Mouse (Mus musculus): ENCODE measurements around the gene Vti1b. TPM values are rescaled to one million over a fixed set of nuclear protein-coding genes. Genes with fewer than 3 reads are reported as not detected.
"Not testable (repeated sequence)": the region's sequence is repeated elsewhere in the genome, so short reads cannot be mapped to it uniquely, and the experiment has no call there.

Gene Vti1b
- total RNA-seq (2021) = 100 to 1,000 TPM; 121 to 134 TPM
- long read RNA-seq, experiment 1, transcript Vti1b-201 (6 exons, 1,490 nt) = major isoform, 59 of 69 reads
- long read RNA-seq, experiment 1, partial matches to known transcripts = 2 of 69 reads
- long read RNA-seq, experiment 1, other reads (novel, unspliced or antisense) = 6 of 69 reads
- long read RNA-seq, experiment 2, transcript Vti1b-201 (6 exons, 1,490 nt) = major isoform, 150 of 169 reads
- long read RNA-seq, experiment 2, partial matches to known transcripts = 8 of 169 reads
- long read RNA-seq, experiment 2, other reads (novel, unspliced or antisense) = 8 of 169 reads

DNA sequence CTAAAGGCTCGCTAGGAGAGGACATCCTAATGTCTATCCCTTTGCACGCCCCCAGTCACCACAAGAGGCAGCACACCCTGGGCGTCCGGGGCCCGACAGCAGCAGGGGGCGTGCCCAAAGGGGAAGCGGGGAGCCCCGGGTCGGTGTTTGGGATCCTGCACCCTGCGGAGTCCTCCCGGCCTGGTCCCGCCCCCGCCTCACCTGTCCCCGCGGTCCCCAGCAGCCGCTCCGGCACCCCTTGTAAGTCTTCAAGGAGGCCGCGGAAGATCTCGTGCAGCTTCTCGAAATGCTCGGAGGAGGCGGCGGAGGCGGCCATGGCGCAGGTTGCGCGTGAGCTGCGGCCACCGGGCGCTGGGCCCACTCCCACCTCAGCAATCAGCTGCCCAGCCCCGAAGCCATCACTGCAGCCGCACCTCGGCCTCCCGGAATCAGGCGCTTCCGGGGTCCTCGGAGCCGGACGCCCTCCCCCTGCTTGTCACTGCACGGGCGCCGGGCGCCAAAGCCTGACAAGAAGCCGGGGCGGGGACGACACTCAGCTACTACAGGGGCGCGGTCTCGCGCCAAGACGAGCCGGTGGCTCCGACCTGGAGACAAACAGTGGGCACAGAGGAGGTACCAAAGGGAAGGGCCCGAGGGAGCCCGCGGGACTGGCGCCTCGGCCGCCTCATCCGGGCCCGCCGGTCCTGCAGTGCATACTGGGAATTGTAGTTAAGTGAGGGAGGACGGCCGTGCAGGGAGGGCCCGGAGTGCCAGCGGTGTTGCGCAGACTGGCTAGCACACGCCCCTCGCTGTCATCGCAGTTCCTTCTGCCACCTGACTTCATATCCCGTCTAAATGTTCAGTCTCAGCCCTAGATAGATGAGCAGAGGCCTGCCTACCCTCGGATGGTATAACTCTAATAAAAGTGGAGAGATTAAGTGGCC, at the start of gene Vti1b:
Gene Vti1b (minus strand): TSS at position 649 of the 923 bp plus-strand sequence.
- DNase-seq (ENCODE audit: low spot score in 2 of 2) = peak; percentile 91 to 98

DNA sequence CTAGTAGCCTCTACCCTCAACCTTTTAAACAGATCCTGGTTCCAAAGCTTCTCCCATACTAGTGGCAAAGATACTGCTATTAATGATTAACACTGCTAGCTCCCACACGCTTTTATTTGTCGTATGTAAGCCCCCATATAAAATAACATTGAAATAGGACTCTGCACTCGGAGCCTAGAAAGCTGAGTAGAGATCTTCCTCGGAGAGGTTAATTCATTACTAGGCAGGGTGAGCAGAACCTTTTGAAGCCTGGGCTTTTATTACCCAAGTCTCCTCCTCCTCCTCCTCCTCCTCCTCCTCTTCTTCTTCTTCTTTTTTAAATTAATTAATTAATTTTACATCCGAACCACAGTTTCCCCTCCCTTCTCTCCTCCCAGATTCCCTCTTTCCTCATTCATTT, 45.0 kb upstream of the Vti1b start:
- DNase-seq (ENCODE audit: low spot score in 2 of 2) = no peak

DNA sequence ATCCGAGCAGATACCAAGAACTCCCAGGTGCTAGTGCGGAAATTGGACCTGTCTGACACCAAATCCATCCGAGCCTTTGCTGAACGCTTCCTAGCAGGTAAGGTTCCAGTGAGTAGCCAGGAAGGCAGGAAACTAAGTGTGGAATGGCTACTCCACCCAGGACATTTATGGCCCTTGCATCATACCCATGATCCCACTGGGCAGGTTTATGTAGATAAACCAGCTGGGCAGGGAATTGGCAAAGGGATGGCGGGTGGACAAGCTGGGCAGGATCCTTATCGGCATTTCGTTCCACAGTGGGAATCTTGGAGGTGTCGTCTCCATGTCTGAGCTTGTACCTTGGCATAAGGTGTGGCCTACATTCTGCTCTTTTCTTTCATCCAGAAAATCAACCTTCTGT, 39.0 kb upstream of the Vti1b start:
- DNase-seq (ENCODE audit: low spot score in 2 of 2) = no peak

DNA sequence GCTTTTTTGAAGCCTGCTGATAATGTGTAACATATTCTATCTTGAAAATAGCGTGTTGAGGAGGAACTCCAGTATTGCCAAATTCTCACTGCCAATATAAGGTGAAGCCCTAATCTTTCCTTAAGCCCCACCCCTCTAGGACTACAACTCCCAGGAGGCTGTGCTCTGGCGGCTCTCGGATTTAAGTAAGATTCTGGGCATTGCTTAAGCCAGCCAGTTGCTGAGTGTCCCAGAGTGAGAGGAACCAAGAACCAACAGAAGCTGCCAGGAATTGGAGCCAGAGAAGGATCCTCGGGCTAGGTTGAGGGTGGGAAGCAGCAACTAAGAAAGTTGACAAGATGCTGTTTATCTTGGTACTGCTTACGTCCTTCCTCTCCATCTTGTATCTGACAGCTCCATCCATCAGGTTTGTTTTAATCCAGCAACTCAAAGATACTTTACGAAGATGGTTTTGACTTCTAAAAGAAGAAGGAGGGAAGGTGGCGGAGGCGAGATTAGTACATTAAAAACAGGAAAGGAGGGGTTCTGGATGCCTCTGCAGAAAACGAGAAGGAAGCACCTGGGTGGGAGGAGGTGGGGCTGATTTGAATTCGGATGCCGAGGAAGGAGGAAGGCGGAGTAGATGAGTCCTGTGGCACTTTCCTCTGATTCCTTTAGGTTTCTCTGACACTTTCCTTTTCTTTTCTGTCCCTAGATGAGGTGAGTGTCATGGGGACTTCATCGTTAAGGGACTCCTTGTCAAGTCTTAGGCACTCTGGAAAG, 36.4 kb upstream of the Vti1b start, which contains the start of gene Rdh12:
Gene Rdh12 (plus strand): TSS at position 212 of the 762 bp plus-strand sequence.
- peak in 1 of 2 experiments; percentile 33 for DNase-seq (ENCODE audit: low spot score in 2 of 2)

DNA sequence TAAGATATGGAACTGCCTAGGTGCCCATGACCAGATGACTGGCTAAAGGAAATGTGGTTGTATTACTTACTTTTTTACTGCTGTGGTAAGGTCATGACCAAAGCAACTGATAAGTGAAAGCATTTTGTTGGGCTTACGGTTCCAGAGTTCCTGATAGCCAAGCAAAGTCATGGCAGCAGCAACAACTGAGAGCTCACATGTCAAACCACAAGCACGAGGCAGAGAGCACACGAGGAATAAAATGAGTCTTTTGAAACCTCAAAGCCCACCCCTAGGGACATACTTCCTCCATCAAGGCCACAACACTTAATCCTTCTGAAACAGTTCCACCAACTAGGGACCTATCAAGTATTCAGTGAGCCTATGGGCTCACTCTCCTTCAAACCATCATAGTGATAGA, 29.4 kb upstream of the Vti1b start:
- no peak for DNase-seq (ENCODE audit: low spot score in 2 of 2)

DNA sequence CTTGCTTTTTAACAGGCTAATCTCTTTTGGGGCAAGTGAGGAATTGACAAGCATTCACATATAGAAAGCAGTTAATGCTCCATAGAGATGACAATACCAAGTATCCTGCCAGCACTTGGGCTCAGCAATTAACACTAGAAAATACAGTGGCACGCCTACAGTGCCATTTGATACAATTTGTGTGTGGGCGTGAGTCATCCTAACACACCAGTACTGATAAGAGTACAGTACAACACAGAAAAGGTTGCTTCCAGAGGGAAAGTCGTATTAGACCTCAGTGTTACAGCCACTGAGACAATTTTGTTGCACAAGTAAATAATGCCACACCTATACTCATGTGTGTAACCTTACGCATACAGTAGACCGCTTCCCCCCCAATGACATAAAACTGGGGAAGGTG, 24.6 kb upstream of the Vti1b start:
- no peak for DNase-seq (ENCODE audit: low spot score in 2 of 2)

DNA sequence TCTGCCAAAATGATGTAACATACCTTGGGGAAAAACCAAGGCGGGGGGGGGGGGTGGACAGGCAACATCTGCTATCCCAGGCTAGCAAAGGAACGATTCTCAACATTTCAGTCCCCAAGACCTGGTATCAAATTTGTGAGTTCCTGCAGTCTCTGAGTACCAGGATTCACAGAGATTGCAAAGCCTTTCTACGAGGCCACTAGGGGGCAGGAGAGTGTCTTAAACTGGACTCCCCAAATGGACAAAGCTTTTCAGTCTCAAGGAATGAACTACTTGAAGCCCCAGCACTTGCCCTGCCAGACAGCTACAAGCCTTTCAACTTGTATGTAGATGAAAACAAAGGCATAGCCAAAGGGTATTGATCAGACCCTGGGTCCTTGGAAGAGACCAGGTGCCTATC, 21.0 kb upstream of the Vti1b start:
- DNase-seq (ENCODE audit: low spot score in 2 of 2) = peak; percentile 34 to 72

DNA sequence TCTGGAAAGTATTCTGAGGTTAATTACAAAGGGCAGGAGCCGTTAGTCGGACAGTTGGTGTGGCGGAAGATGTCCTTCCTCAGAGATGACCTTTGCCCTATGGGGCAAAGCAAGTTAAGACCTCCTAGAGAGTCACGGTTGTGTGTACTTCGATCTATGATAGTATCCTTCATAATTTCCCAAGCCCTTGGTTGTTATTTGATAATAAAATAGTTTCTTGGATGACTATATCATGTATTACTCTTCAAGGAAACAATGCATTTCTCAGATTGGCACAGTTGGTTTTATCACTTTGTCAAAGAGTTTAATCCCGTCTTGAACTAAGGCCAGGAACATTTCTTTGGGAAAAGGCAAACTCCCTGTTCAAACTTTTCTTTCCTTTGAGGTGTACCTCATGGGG, 19.7 kb upstream of the Vti1b start, which contains the start of gene Rdh11:
Gene Rdh11 (minus strand): TSS at position 101 of the 400 bp plus-strand sequence.
- DNase-seq (ENCODE audit: low spot score in 2 of 2) = no peak

DNA sequence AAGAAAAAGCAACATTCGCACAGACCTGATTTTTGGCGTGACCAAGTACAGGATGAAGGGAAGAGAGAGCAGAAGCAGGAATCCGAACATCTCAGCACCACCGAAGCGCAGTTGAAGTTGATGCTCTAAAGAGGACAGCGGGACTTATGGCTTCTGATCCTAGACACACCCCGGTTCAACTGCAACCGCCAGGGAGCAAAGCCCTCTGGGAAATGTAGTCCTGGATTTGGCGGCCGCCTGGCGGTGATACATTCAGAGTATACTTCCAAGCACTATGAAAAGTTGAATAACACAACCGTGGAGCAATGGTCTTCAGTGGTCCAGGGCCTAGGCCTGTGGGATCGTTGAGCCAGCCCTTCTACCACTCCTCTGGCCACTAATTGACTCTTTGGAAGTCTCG, 19.2 kb upstream of the Vti1b start:
- DNase-seq (ENCODE audit: low spot score in 2 of 2) = peak; percentile 56 to 74

DNA sequence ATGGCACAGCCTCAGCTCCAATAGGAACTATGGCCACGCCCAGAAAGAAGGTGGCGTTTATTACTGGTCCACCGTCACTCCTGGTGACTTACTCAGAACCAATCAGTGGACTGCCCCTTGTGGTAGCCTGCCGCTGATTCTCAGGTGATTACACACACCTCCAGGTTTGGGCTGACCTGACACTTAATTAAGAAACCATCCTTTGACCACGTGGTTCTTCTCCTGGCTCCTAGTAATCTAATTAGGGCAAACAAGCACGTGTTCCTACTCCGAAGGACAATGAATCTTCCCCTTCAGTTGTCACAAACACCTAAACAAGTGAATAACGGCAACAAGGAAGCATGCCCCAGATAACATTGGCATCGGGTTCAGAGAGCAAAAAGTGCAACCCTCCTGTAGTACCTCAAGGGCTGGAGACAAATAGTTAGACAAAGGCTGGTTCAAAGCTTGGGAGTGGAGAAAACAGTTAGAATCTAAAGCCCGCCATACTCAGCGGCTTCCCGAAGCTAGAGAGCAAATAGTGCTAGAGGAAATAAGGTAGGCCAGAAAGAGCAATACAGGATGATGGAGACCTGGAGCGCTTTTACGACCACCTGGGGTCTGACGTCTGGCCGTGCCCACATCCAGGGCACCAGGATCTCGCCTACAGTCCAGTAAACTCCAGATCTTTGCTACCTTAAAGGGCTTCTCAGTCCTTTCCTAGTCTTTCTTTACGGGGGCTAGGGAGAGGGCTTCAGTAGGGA, 18.6 kb upstream of the Vti1b start:
- DNase-seq (ENCODE audit: low spot score in 2 of 2) = peak; percentile 45 to 67

DNA sequence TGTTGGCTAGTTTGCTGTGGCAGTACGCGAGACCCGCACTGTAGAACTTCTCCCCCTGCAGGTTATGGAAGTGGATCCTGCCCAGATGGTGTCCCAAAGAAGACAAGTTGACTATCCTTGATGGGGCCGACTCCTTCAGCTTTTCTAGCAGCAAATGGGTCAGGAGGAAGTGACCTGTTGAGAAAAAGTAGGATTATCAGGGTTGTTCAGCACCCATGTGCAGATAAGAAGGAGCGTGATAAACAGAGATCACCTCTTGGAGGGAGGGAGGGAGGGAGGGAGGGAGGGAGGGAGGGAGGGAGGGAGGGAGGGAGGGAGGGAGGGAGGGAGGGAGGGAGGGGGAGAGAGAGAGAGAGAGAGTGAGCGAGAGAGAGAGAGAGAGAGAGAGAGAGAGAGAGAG, 12.7 kb upstream of the Vti1b start:
- not testable (repeated sequence) for DNase-seq (ENCODE audit: low spot score in 2 of 2)

DNA sequence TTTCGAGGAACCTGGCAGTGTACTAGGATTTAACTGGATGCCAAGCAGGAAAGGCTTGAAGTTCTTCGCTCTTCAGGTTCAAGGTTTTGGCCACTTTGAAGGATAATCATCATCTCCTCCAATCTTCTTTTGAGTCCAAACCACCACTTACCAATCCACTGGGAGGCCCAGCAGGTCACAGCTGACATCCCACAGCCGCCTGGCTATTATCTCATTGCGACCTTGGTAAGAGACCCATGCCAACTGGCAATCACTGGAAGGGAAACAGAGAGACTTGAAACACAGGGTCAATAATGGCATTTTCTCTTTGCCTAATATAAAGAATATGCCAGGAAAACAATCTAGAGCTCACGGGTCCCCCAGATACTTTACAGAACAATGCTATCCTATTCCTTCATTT, 3.5 kb upstream of the Vti1b start:
- DNase-seq (ENCODE audit: low spot score in 2 of 2) = no peak

DNA sequence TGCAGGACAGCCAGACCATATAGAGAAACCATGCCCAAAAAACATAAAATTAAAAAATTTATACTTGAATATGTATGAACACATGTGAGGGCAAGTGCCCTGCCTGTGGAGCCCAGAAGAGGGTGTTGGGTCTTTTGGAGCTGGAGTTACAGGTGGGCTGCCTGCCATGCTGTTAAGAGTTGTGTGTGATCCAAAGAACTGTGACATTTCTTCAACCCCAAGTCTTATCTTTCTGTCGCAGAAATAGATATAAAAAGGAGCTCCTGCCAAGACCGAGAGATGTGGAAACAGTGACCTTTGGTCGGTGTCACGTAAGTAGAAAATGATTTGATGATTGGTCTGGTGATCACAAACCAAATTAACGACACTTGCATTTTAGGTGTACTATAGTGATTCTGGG, 1.3 kb upstream of the Vti1b start:
- DNase-seq (ENCODE audit: low spot score in 2 of 2) = no peak

DNA sequence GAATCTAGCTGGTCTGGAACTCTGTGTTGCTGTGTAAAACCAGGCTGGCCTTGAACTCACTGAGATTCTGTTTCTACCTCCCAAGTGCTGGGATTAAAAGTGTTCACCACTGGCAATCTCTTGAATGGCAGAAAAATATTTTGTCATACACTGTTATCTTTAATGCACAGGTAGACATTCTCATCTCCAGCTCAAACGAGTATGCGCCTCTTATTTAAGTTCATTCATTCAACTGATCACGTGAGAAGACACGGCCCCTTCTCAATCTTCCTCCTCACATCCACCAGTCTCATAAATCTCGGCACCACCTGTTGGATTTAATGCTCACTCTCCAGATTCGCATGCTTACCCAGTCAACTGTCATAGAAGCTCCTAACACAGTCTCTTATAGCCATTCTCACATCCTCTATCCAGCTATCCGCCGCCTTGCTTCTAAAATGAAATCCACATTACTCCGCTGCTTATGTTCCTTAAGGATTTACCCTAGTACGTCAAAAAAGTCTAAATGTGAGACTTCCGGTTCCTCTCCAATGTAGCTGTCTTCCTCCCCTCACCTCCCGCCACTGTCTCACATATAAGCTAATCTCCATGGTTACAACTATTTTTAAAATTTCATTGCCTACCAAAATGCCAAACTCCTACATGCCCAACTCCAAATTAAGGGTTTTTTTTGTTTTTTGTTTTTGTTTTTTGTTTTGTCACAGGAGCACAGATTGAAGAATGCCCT, 1.0 kb downstream of the Vti1b start:
- DNase-seq (ENCODE audit: low spot score in 2 of 2) = peak in 1 of 2 experiments; percentile 3

DNA sequence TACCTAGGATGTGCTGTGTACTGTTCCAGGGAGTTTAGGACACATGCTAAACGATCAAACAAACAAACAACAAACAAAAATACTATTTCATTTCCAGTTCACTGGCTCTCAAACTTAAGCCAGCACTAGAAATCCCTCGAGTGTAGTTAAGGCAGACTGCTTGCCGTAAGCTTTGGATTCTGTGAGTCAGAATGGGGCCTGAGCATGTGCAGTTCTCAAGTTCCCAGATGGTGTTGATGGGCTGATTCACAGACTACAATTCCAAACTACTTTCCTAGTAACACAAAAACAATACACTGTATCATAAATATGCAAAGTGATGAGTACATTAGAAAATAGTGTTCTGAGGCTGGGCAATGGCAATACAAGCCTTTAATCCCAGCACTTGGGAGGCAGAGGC, 2.0 kb downstream of the Vti1b start:
- DNase-seq (ENCODE audit: low spot score in 2 of 2) = peak; percentile 10 to 40

DNA sequence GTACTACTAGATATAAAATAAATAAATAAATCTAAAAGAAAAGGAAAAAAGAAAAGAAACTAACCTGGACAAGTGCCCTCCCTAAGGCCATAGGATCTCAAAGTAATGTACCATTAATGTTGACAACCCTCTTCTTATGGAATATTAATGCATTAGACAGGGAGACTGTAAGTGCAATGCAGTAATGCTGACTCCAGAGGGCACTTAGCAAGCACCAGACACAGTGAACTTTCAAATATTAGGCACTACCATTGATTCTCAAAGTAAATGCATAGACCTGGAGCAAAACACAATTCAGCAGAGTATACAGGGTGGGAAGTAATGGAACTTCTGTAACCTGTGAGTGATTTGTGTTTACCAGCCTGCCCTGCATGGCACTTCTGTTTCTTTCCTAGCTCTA, 3.3 kb downstream of the Vti1b start:
- DNase-seq (ENCODE audit: low spot score in 2 of 2) = no peak

DNA sequence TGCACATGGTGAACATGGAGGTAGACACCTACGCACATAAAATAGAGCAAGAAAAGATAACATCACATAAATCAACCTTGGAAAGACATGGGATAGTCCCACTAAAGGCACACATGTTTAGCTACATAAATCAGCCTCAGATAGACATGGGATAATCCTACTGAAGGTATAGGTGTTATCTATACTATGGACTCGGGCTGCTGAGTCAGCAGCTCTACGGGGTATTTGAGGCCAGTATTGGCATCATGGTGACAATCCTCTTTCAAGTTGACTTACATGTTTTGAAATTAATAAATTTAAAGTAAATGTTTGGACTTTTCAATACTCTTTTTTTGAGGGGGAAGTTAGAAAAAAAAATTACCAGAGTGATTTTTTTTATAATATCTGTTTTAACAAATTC, 9.6 kb downstream of the Vti1b start:
- no peak for DNase-seq (ENCODE audit: low spot score in 2 of 2)

DNA sequence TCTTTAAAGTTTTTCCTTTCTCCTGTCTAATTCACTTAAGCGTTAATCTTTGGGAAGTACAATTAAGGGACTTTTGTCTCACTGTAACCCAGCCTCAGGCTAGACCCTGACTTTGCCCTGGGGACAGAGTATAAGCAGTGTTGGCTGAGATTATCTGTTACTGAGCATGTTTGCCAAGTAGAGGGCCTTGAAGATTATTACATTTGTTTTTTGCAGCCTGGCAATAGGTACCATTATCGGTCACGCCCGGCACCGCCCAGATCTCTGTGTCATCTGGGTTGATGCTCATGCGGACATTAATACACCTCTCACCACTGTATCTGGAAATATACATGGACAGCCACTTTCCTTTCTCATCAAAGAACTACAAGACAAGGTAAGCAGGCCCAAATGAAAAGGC, 22.8 kb downstream of the Vti1b start:
- DNase-seq (ENCODE audit: low spot score in 2 of 2) = no peak

DNA sequence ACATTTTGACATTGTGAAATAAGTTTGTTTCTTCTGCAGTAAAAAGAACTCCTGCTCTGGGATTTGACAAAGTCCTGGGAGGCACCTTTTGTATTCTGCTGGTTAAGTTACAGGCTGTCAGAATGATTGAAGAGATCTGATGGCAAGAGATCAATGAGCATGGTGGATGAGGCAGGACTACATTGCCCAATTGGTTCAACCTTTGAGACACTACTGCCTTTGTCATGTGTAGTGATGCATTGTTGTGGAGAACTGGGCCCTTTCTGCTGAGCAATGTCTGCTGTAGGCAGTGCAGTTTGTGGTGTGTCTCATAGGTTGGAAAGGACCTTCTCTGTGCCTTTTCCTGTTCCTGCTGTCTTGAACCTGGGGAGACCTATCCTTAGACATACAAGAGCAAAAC, 31.1 kb downstream of the Vti1b start:
- DNase-seq (ENCODE audit: low spot score in 2 of 2) = no peak

DNA sequence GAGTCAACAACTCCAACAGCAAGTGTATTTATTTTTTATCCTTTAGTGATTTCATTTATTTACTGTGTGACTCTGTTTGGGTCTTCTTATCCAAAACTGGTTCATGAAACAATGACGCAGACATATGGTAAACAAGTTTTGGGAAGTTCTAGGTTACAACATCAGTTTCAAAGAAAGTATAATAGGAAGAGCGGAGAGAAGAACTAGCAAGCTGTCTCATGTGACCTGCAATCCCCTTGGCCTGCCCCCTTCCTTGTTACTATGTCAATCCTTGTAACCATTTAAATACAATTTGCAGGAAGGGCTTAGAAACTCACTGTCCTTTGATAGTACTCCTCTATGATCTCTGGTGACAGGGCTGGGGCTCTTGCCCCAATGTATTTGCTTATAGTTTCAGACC, 31.7 kb downstream of the Vti1b start:
- no peak for DNase-seq (ENCODE audit: low spot score in 2 of 2)

All from layer of hippocampus, postnatal 14 days (tissue).